Mouse (Mus musculus) heart, embryonic 14.5 days (tissue): ENCODE data around the gene Gm10837. TPM values are rescaled to one million over a fixed set of nuclear protein-coding genes. Genes with fewer than 3 reads are reported as not detected.

Source experiments
- ATAC-seq: fragments of 200-750 bp; cut with Nextera tagmentation; 2 replicates; pipeline ENCODE4 v1.8.0; 2017; ENCODE audit warnings: low read depth, moderate TSS enrichment; ENCODE audit not compliant: insufficient number of reproducible peaks, insufficient read depth, low FRiP score
- H3K27ac ChIP-seq, 2 experiments: fragments of 200-500 bp in 1 of 2; fragments of 300-500 bp in 1 of 2; sonication (generic) in 1 of 2; replicated peaks in 1 of 2; 2 replicates each; pipeline ENCODE4 v1.5.1; 2012 to 2014; ENCODE audit warnings: low read depth in 2 of 2, low read length in 2 of 2, control low read depth in 1 of 2, mild to moderate bottlenecking in 1 of 2, mixed read lengths in 1 of 2; ENCODE audit not compliant: control insufficient read depth in 1 of 2, insufficient read depth in 1 of 2
- H3K27me3 ChIP-seq: fragments of 300-500 bp; sonication (generic); 2 replicates; pipeline ENCODE4 v1.6.1; 2014; ENCODE audit warnings: mild to moderate bottlenecking, low read length, control low read depth; ENCODE audit not compliant: control insufficient read depth, insufficient read depth
- H3K36me3 ChIP-seq: fragments of 300-500 bp; sonication (generic); 2 replicates; pipeline ENCODE4 v1.6.1; 2014; ENCODE audit warnings: mild to moderate bottlenecking, control low read depth, low read length, mixed read lengths; ENCODE audit not compliant: control insufficient read depth, insufficient read depth
- H3K4me1 ChIP-seq, 2 experiments: fragments of 200-500 bp in 1 of 2; fragments of 300-500 bp in 1 of 2; sonication (generic) in 1 of 2; 2 replicates each; pipeline ENCODE4 v1.6.1; 2012 to 2014; ENCODE audit warnings: low read length in 2 of 2, control low read depth in 1 of 2, mixed read lengths in 1 of 2; ENCODE audit not compliant: control insufficient read depth in 2 of 2, insufficient read depth in 2 of 2
- H3K4me2 ChIP-seq: fragments of 300-500 bp; sonication (generic); 2 replicates; pipeline ENCODE4 v1.6.1; 2014; ENCODE audit warnings: mild to moderate bottlenecking, low read length
- H3K4me3 ChIP-seq, 2 experiments: fragments of 200-500 bp in 1 of 2; fragments of 300-500 bp in 1 of 2; sonication (generic) in 1 of 2; 2 replicates each; pipeline ENCODE4 v1.5.1; 2012 to 2014; ENCODE audit warnings: low read length in 2 of 2, mild to moderate bottlenecking in 2 of 2, control low read depth in 1 of 2, low read depth in 1 of 2, moderate library complexity in 1 of 2; ENCODE audit not compliant: control insufficient read depth in 1 of 2, insufficient read depth in 1 of 2
- H3K9ac ChIP-seq: fragments of 300-500 bp; sonication (generic); 2 replicates; pipeline ENCODE4 v1.6.1; 2014; ENCODE audit warnings: mild to moderate bottlenecking, low read length
- H3K9me3 ChIP-seq: fragments of 300-500 bp; sonication (generic); 2 replicates; pipeline ENCODE4 v1.6.1; 2016; ENCODE audit warnings: low read length, control low read depth; ENCODE audit not compliant: control insufficient read depth
- whole genome bisulfite sequencing: fragments of 180-500 bp; shearing (Covaris S2); extraction: QIAGEN DNeasy Blood & Tissue Kit; methylation state at CpG from one replicate; pipeline ENCODE4 v1.1.7; 2014; 5-methylcytosine and 5-hydroxymethylcytosine counted together
- polyA plus RNA-seq: library from polyadenylated mRNA; unstranded; fragments of >200 nt; fragmentation: Nextera tagmentation; extraction: Ambion mirVana; gene quantifications from 2 replicates; pipeline ENCODE4 v1.2.1, GENCODE M21; 2014

Gene Gm10837
- not detected in 2 replicates for polyA plus RNA-seq

- Histone ChIP-seq H3K27ac (no peak within 1 kb of the TSS), H3K4me2 (peak within 1 kb of the TSS; percentile 54), H3K4me1 (peaks cover 0 to 7% of the 10 kb centered on the region in 2 experiments; a peak in 2 of 4 replicates), H3K9ac (no peak within 1 kb of the TSS), H3K9me3 (0 out of 2 replicates have a peak, but pooled peaks cover 3% of the 10 kb centered on the region), H3K27me3 (peaks cover 73% of the 10 kb centered on the region), H3K4me3 (peak within 1 kb of the TSS; percentile 0 to 28; a peak in 2 of 4 replicates), H3K36me3 (no peaks in the 10 kb centered on the region)
- no peak for ATAC-seq
- WGBS = 2% methylated on average over 47 of the region's 51 CpGs
Measured at GRCm38 (mm10) chr14:122490441-122491328, at the start of gene Gm10837. Gene Gm10837 (plus strand): TSS chr14:122490586.

GRCm38 (mm10) chr14:122449601-122450495 lies 40.5 kb upstream of the Gm10837 start:
- Histone ChIP-seq H3K9me3 (no peaks in the 10 kb centered on the region), H3K36me3 (no peaks in the 10 kb centered on the region), H3K27me3 (peaks cover 77% of the 10 kb centered on the region), H3K4me3 (peak overlapping the region; percentile 41 to 44; a peak in 3 of 4 replicates), H3K4me2 (peak overlapping the region; percentile 88), H3K9ac (no peak overlapping the region; the same call in 1 of the 2 replicates), H3K27ac (no peak overlapping the region), H3K4me1 (peaks cover 4 to 17% of the 10 kb centered on the region in 2 experiments; a peak in 3 of 4 replicates)
- 6% methylated on average over 29 of the region's 29 CpGs for WGBS
- ATAC-seq = no peak

- Histone ChIP-seq H3K4me2 (peak within 1 kb of the TSS; percentile 88), H3K4me3 (peak within 1 kb of the TSS; percentile 41 to 44), H3K9me3 (no peaks in the 10 kb centered on the region), H3K36me3 (no peaks in the 10 kb centered on the region), H3K27me3 (peaks cover 81% of the 10 kb centered on the region), H3K4me1 (peaks cover 4 to 17% of the 10 kb centered on the region in 2 experiments; a peak in 3 of 4 replicates), H3K27ac (no peak within 1 kb of the TSS), H3K9ac (peak within 1 kb of the TSS; percentile 47; the same call in 1 of the 2 replicates)
- ATAC-seq = no peak
- under 1% methylated on average over 59 of the region's 59 CpGs for WGBS
Measured at GRCm38 (mm10) chr14:122450496-122451382, 39.6 kb upstream of the Gm10837 start, which contains the start of gene Gm5089. Gene Gm5089 (minus strand): TSS chr14:122451115.

- 71% methylated on average over 5 of the region's 5 CpGs for WGBS
Measured at GRCm38 (mm10) chr14:122451551-122452145, 38.7 kb upstream of the Gm10837 start.

GRCm38 (mm10) chr14:122452701-122453387 lies 37.5 kb upstream of the Gm10837 start:
- Histone ChIP-seq H3K27ac (no peak overlapping the region), H3K36me3 (no peaks in the 10 kb centered on the region), H3K4me2 (peak overlapping the region; percentile 60; the same call in 1 of the 2 replicates), H3K9me3 (no peaks in the 10 kb centered on the region), H3K9ac (no peak overlapping the region), H3K4me3 (no peak overlapping the region; a peak in 1 of 4 replicates), H3K27me3 (peaks cover 85% of the 10 kb centered on the region), H3K4me1 (peaks cover 4 to 17% of the 10 kb centered on the region in 2 experiments; a peak in 3 of 4 replicates)
- no peak for ATAC-seq
- 58% methylated on average over 13 of the region's 13 CpGs for WGBS

More at GRCm38 (mm10) chr14:122451551-122452145, 38.7 kb upstream of the Gm10837 start:
- Histone ChIP-seq H3K4me1 (peaks cover 4 to 17% of the 10 kb centered on the region in 2 experiments; a peak in 3 of 4 replicates), H3K36me3 (no peaks in the 10 kb centered on the region), H3K27me3 (peaks cover 87% of the 10 kb centered on the region), H3K9me3 (no peaks in the 10 kb centered on the region), H3K27ac (no peak overlapping the region), H3K9ac (no peak overlapping the region), H3K4me2 (peak overlapping the region; percentile 88; the same call in 1 of the 2 replicates), H3K4me3 (0 out of 4 replicates have a peak overlapping the region, but pooled peaks of 1 of the 2 experiments have one; percentile 44)
- ATAC-seq = no peak

GRCm38 (mm10) chr14:122453388-122453995 lies 36.9 kb upstream of the Gm10837 start:
- peak overlapping the region; percentile 60 for H3K4me2 ChIP-seq
- no peaks in the 10 kb centered on the region for H3K9me3 ChIP-seq
- ATAC-seq = no peak
- WGBS = 10% methylated on average over 32 of the region's 32 CpGs
- peaks cover 4 to 17% of the 10 kb centered on the region in 2 experiments; a peak in 3 of 4 replicates for H3K4me1 ChIP-seq
- no peak overlapping the region for H3K9ac ChIP-seq
- H3K27me3 ChIP-seq = peaks cover 79% of the 10 kb centered on the region
- H3K36me3 ChIP-seq = no peaks in the 10 kb centered on the region
- H3K27ac ChIP-seq = no peak overlapping the region
- H3K4me3 ChIP-seq = peak overlapping the region; percentile 27 to 32
